Mouse (Mus musculus) left cerebral cortex, adult 8-10 months (tissue): ENCODE results near the gene Cobl. TPM values are rescaled to one million over a fixed set of nuclear protein-coding genes. Genes with fewer than 3 reads are reported as not detected.

Source experiments
- DNase-seq, 2 experiments: peaks; one replicate each; pipeline ENCODE4 v3.0.0; 2022; ENCODE audit warnings: low spot score in 2 of 2
- total RNA-seq, 4 experiments: library from RNA; stranded (reverse); gene quantifications; 2 replicates each; pipeline ENCODE4 v1.2.4; 2022

Gene Cobl
- 100 to 1,000 TPM in 1 of 4 experiments, 10 to 100 TPM in 3; 79.5 to 112 (median 82.9) TPM for total RNA-seq

GRCm38 (mm10) chr11:12464181-12465162 lies at the start of gene Cobl:
Gene Cobl, minus strand, starts transcription at chr11:12464960.
- no peak for DNase-seq

- no peak for DNase-seq
Measured at GRCm38 (mm10) chr11:12513796-12514195, 49.0 kb upstream of the Cobl start.

- DNase-seq: no peak
Measured at GRCm38 (mm10) chr11:12506371-12506890, 41.7 kb upstream of the Cobl start.

- no peak for DNase-seq
Measured at GRCm38 (mm10) chr11:12503756-12504155, 39.0 kb upstream of the Cobl start.

- DNase-seq: no peak
Measured at GRCm38 (mm10) chr11:12501721-12502120, 37.0 kb upstream of the Cobl start.

- no peak for DNase-seq
Measured at GRCm38 (mm10) chr11:12493791-12494190, 29.0 kb upstream of the Cobl start.

- no peak for DNase-seq
Measured at GRCm38 (mm10) chr11:12479856-12480403, 15.2 kb upstream of the Cobl start.

- no peak for DNase-seq
Measured at GRCm38 (mm10) chr11:12474299-12474935, 9.7 kb upstream of the Cobl start.

GRCm38 (mm10) chr11:12473625-12474298 lies 9.0 kb upstream of the Cobl start:
- peak; percentile 46 to 94 for DNase-seq

GRCm38 (mm10) chr11:12469638-12470037 lies 4.9 kb upstream of the Cobl start:
- no peak for DNase-seq

- no peak for DNase-seq
Measured at GRCm38 (mm10) chr11:12468661-12469060, 3.9 kb upstream of the Cobl start.

GRCm38 (mm10) chr11:12467836-12468235 lies 3.1 kb upstream of the Cobl start:
- no peak for DNase-seq

GRCm38 (mm10) chr11:12467217-12467616 lies 2.5 kb upstream of the Cobl start:
- DNase-seq: no peak

- DNase-seq: peak in 1 of 2 experiments; percentile 67
Measured at GRCm38 (mm10) chr11:12466606-12467005, 1.8 kb upstream of the Cobl start.

GRCm38 (mm10) chr11:12465229-12465628 lies 469 bp upstream of the Cobl start:
- DNase-seq: no peak

GRCm38 (mm10) chr11:12463615-12464170 lies 1.1 kb downstream of the Cobl start:
- no peak for DNase-seq

GRCm38 (mm10) chr11:12459781-12460581 lies 4.8 kb downstream of the Cobl start:
- no peak for DNase-seq

- no peak for DNase-seq
Measured at GRCm38 (mm10) chr11:12458814-12459213, 5.9 kb downstream of the Cobl start.

GRCm38 (mm10) chr11:12458392-12458791 lies 6.4 kb downstream of the Cobl start:
- no peak for DNase-seq

GRCm38 (mm10) chr11:12448101-12448500 lies 16.7 kb downstream of the Cobl start:
- DNase-seq: no peak
